Mouse (Mus musculus): ENCODE data around the gene Borcs5.

Borcs5 gene

GRCm38 (mm10) chr6:134630447-134630846 is 8.9 kb upstream of the Borcs5 start:
- no peak for DNase-seq

GRCm38 (mm10) chr6:134631947-134632687 is 7.2 kb upstream of the Borcs5 start, which contains the start of gene Mansc1:
Mansc1 (minus strand) TSS chr6:134632488.
- DNase-seq: peak; percentile 66

- DNase-seq: no peak
Measured at GRCm38 (mm10) chr6:134632756-134633155, 6.6 kb upstream of the Borcs5 start.

- DNase-seq: no peak
Measured at GRCm38 (mm10) chr6:134633553-134633952, 5.8 kb upstream of the Borcs5 start.

- DNase-seq: no peak
Measured at GRCm38 (mm10) chr6:134636476-134636875, 2.8 kb upstream of the Borcs5 start.

- no peak for DNase-seq
Measured at GRCm38 (mm10) chr6:134639900-134640299, 590 bp downstream of the Borcs5 start.

- DNase-seq: peak; percentile 93
Measured at GRCm38 (mm10) chr6:134640485-134641475, 1.5 kb downstream of the Borcs5 start.

- DNase-seq: no peak
Measured at GRCm38 (mm10) chr6:134641738-134642446, 2.6 kb downstream of the Borcs5 start.

GRCm38 (mm10) chr6:134643296-134643695 is 4.0 kb downstream of the Borcs5 start:
- DNase-seq: no peak

GRCm38 (mm10) chr6:134646835-134647234 is 7.5 kb downstream of the Borcs5 start:
- DNase-seq: no peak

GRCm38 (mm10) chr6:134647621-134648020 is 8.3 kb downstream of the Borcs5 start:
- no peak for DNase-seq

GRCm38 (mm10) chr6:134648356-134648755 is 9.0 kb downstream of the Borcs5 start:
- DNase-seq: no peak

- DNase-seq: no peak
Measured at GRCm38 (mm10) chr6:134656527-134656926, 17.2 kb downstream of the Borcs5 start.

GRCm38 (mm10) chr6:134659108-134659958 is 20.0 kb downstream of the Borcs5 start:
- peak; percentile 50 for DNase-seq

GRCm38 (mm10) chr6:134660714-134661406 is 21.6 kb downstream of the Borcs5 start:
- DNase-seq: no peak

- no peak for DNase-seq
Measured at GRCm38 (mm10) chr6:134664573-134664972, 25.3 kb downstream of the Borcs5 start.

- no peak for DNase-seq
Measured at GRCm38 (mm10) chr6:134665817-134666216, 26.5 kb downstream of the Borcs5 start.

- DNase-seq: no peak
Measured at GRCm38 (mm10) chr6:134668519-134668918, 29.2 kb downstream of the Borcs5 start.

- DNase-seq: no peak
Measured at GRCm38 (mm10) chr6:134669179-134669865, 30.0 kb downstream of the Borcs5 start.

GRCm38 (mm10) chr6:134670881-134671411 is 31.6 kb downstream of the Borcs5 start:
- no peak for DNase-seq
